Mouse (Mus musculus): ENCODE measurements at regions not wholly inside any gene's neighbourhood (a gene's known extent, or its start where the extent isn't known, plus 50 kb on each side); places are given as distances from the start of the nearest gene placed in this dataset.
"Not testable (repeated sequence)": the region's sequence is repeated elsewhere in the genome, so short reads cannot be mapped to it uniquely, and the experiment has no call there.

- intact Hi-C loops (cut with DNase I): no loop called here
- no peak for DNase-seq (ENCODE audit: low spot score in 2 of 2)
These were observed 413.1 kb downstream of the Gm37988 start for GRCm38 (mm10) chr1:5220668-5221408.

DNA sequence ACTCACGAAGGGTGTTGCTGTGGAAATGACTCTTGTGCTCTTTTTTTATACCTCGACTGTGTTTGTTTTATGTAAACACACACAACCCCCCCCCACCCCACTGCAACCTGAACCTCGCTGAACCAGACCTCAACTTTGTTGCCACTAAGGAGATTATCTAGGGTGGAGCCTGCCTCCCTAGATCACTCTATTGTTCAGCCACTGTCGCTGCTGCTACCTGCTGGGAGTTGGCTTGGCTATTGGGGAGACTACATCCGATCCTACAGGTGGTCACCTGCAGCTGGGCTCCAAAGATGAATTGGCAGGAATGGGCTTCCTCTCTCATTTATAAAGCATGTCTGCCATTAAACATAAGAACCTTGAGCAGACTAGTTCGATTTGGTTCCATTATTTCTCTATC, 420.2 kb downstream of the Gm37988 start:
- intact Hi-C loops (cut with DNase I): no loop called here
- DNase-seq (ENCODE audit: low spot score in 2 of 2): no peak

- intact Hi-C loops (cut with DNase I): no loop called here
- no peak for DNase-seq (ENCODE audit: low spot score in 2 of 2)
These were observed 423.5 kb downstream of the Gm37988 start for GRCm38 (mm10) chr1:5231218-5231617.

DNA sequence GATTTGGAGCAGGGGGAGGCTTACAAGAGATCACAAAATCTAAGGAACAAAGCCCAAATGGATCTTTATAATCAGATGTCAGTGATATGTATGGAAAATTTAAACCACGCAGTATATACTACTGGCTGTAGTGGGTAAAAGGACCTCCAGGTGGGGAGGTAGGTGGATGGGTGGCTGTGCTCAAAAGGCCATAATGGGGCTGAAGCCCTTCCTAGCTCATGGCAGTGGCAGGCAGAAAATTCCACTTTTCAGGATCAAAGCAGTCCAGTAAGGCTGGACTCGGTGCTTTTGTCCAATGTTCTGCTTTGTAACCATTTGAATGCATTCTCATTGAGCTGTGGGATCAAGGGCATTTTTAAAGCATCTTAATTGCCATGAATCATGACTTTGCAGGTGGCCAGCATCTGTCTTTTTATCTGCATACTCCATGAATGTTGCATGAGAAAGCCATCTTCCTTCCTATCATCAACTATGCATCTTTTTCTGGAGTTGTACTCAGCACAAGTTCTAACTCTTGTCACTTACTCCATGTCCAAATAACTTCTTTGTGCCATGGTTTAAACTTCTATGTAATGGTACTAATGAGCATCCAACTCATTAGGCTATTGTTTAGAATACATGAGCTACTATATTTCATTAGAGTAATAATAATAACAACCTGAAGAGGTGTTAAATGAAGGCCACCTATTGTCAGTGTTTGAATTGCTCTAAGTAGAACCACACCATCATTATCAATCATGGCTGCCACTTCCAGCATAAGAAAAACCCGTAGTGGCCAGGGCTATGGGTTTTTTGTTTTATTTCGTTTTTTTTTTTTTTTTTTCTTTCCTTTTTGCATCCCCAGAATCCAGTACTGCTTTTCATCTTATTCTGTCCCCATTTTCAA, 424.5 kb downstream of the Gm37988 start:
- no peak for DNase-seq (ENCODE audit: low spot score in 2 of 2)
- intact Hi-C loops (cut with DNase I): no loop called here

- DNase-seq (ENCODE audit: low spot score in 2 of 2): no peak
- intact Hi-C loops (cut with DNase I): no loop called here
These were observed 425.2 kb downstream of the Gm37988 start for GRCm38 (mm10) chr1:5232847-5233245.

DNA sequence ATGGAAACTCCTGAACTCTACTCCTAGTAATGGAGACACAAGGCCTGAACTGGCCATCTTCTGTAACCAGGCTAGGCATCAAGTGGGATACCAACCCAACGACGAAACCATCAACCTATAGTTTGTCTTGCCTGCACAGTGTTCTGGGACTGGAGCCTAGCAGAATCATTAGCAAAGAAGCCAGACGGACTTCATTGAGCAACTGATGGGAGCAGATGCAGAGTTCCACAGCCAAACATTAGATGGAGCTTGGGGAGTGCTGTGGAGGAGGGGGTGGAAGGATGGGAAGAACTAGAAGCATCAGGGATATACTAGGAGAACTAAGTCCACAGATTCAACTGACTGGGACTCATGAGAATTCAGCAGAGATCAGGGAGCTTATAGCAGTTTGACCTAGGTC, 435.5 kb downstream of the Gm37988 start:
- intact Hi-C loops (cut with DNase I): no loop called here

DNA sequence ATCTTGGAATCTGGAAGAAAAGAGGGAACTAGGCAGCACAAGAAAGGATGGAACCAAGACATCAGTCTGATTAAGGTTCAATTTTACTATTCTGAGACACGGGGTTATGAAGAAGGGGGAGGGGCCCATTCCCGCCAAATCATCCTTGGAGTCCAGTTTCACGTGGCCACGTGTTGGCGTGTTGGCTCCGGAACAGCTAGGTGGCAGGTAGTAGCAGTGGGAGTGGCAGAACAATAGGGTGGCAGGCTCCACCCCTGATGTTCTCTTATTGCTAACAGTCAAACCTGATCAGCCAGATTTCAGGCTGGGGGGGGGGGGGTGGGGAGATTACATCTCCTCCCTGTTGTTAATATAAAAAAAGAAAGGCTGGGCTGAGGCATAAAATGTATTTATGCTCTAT, 453.2 kb downstream of the Gm37988 start:
- intact Hi-C loops (cut with DNase I): not testable (repeated sequence)

More for the DNA sequence above, 435.5 kb downstream of the Gm37988 start:
- no peak for DNase-seq (ENCODE audit: low spot score in 2 of 2)

GRCm38 (mm10) chr1:5261297-5261696, 453.6 kb downstream of the Gm37988 start:
- intact Hi-C loops (cut with DNase I); DNase-seq (ENCODE audit: low spot score in 2 of 2): not testable (repeated sequence)

More for the DNA sequence above, 453.2 kb downstream of the Gm37988 start:
- not testable (repeated sequence) for DNase-seq (ENCODE audit: low spot score in 2 of 2)

DNA sequence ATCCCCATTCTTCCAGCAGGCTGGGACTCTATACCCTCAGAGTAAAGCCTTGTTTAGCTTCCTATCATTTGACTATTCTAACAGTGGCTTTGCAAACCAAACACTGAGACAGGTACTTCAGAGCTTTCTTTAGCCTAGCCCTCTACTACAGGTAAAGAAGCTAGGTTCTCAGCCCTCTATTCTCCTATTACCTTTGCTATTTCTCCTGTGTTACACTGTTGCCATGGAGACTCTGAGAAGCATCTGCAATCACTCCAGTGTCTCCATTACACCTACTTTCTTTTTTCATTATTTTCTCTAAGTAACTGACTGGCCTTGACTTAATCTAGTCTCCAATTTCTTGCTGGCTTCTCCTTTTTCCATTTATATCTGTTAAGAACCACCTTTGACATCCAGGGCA, 466.2 kb downstream of the Gm37988 start:
- DNase-seq (ENCODE audit: low spot score in 2 of 2): no peak
- intact Hi-C loops (cut with DNase I): no loop called here

DNA sequence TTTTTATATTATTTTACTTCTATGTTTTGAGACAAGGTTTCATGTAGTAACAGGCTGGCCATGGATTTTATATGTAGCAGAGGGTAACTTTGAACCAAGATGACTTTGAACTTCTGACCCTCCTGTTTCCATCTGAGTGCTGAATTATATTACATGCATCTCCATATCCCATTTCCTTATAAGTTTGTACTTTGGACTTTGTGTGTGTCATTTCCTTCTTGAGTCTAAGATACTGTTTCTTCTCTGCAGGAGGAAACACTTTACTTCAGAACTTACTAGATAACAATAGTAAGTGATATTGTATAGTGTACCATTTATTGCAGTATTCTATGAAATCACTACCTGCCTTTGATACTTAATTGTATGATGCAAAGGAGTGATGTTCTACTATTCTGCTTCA, 486.9 kb downstream of the Gm37988 start:
- intact Hi-C loops (cut with DNase I): no loop called here
- no peak for DNase-seq (ENCODE audit: low spot score in 2 of 2)

DNA sequence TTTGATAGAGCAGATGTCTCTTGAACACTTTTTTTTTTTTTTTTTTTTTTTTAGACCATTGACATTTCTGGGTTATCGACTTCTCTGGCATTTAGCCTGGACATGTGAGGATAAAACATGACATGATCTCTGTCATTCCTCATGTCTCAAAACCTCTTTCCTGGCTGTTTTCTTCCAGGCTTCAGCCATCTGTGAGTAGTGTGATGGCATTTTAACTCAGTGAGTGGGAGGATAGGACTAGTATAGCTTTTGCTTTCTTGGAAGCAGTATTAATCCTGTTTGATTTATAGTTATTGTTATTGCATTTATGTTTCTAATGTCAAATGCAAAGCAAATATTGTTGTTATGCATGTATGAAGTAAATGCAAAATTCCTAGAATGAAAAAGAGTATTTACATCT, 489.9 kb downstream of the Gm37988 start:
- no peak for DNase-seq (ENCODE audit: low spot score in 2 of 2)
- intact Hi-C loops (cut with DNase I): no loop called here

- no peak for DNase-seq (ENCODE audit: low spot score in 2 of 2)
- intact Hi-C loops (cut with DNase I): no loop called here
These were observed 504.0 kb downstream of the Gm37988 start for GRCm38 (mm10) chr1:5311656-5312055.

GRCm38 (mm10) chr1:5315839-5316238, 508.1 kb downstream of the Gm37988 start:
- peak in 1 of 2 experiments; percentile 6 for DNase-seq (ENCODE audit: low spot score in 2 of 2)
- intact Hi-C loops (cut with DNase I): no loop called here

- intact Hi-C loops (cut with DNase I): no loop called here
- DNase-seq (ENCODE audit: low spot score in 2 of 2): no peak
These were observed 509.4 kb downstream of the Gm37988 start for GRCm38 (mm10) chr1:5317088-5317487.

GRCm38 (mm10) chr1:5326311-5326710, 518.6 kb downstream of the Gm37988 start:
- no peak for DNase-seq (ENCODE audit: low spot score in 2 of 2)
- intact Hi-C loops (cut with DNase I): no loop called here

Data from left cerebral cortex, postnatal 36 days (tissue).